Mouse (Mus musculus) heart, embryonic 10.5 days (tissue): ENCODE data around the gene Rabep1. TPM values are rescaled to one million over a fixed set of nuclear protein-coding genes. Genes with fewer than 3 reads are reported as not detected.

Source experiments
- DNase-seq: peaks from one replicate; pipeline ENCODE4 v3.0.0-alpha.2; 2017; ENCODE audit warnings: low spot score
- H3K27ac ChIP-seq: fragments of 300-500 bp; sonication (generic); 2 replicates; pipeline ENCODE4 v1.5.1; 2016; ENCODE audit warnings: mild to moderate bottlenecking
- H3K27me3 ChIP-seq: fragments of 300-500 bp; sonication (generic); 2 replicates; pipeline ENCODE4 v1.6.1; 2016; ENCODE audit warnings: mild to moderate bottlenecking; ENCODE audit not compliant: poor library complexity, insufficient read depth, severe bottlenecking
- H3K36me3 ChIP-seq: fragments of 300-500 bp; sonication (generic); 2 replicates; pipeline ENCODE4 v1.6.1; 2016; ENCODE audit warnings: mild to moderate bottlenecking, moderate library complexity
- H3K4me1 ChIP-seq: fragments of 300-500 bp; sonication (generic); 2 replicates; pipeline ENCODE4 v1.6.1; 2016; ENCODE audit warnings: mild to moderate bottlenecking
- H3K4me3 ChIP-seq: fragments of 300-500 bp; sonication (generic); 2 replicates; pipeline ENCODE4 v1.5.1; 2016; ENCODE audit warnings: mild to moderate bottlenecking, moderate library complexity
- H3K9me3 ChIP-seq: fragments of 300-500 bp; sonication (generic); 2 replicates; pipeline ENCODE4 v1.6.1; 2016; ENCODE audit warnings: mild to moderate bottlenecking, moderate library complexity
- WGBS: fragments of 180-500 bp; shearing (Covaris S2); methylation state at CpG from one replicate; pipeline ENCODE4 v1.1.7; 2016; 5-methylcytosine and 5-hydroxymethylcytosine counted together
- polyA plus RNA-seq: library from polyadenylated mRNA; unstranded; fragments of >200 nt; fragmentation: Nextera tagmentation; extraction: Ambion mirVana; gene quantifications from 2 replicates; pipeline ENCODE4 v1.2.1, GENCODE M21; 2016

Rabep1 gene
- polyA plus RNA-seq, 1 experiment from 2014 or later: 29.4 TPM

GRCm38 (mm10) chr11:70975193-70975592, 130.6 kb downstream of the Rabep1 start:
- no peaks in the 10 kb centered on the region for H3K27me3 ChIP-seq
- peaks cover 6% of the 10 kb centered on the region; the same call in 1 of the 2 replicates for H3K4me1 ChIP-seq
- peaks cover 81% of the 10 kb centered on the region for H3K36me3 ChIP-seq
- no peaks in the 10 kb centered on the region for H3K9me3 ChIP-seq
- no peak overlapping the region for H3K27ac ChIP-seq
- WGBS: 75% methylated on average over 2 of the region's 2 CpGs
- no peak overlapping the region for H3K4me3 ChIP-seq
- DNase-seq: no peak

DNA sequence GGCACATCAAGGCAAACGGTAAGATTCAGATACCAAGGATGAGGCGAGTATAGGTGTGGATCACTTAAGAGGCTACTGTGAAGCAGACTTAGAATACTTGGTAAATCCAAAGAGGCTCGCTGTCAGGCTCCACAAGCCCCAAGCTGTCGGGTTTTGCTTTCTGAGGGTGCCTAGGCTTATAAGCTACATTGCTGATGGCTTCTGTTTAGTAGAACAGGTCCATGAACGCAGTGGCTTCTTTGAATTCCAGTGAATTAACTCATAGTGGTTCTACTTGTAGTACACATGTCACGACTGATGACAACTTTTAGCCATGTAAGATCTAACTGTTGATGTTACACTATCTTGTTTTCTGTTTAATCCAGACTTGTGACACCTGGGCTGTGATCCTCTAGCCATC, 132.7 kb downstream of the Rabep1 start:
- Histone ChIP-seq H3K27ac (no peak overlapping the region), H3K9me3 (no peaks in the 10 kb centered on the region), H3K27me3 (no peaks in the 10 kb centered on the region), H3K36me3 (peaks cover 88% of the 10 kb centered on the region), H3K4me1 (peaks cover 12% of the 10 kb centered on the region; the same call in 1 of the 2 replicates), H3K4me3 (no peak overlapping the region)
- no peak for DNase-seq
- 86% methylated on average over 6 of the region's 6 CpGs for WGBS

- H3K27me3 ChIP-seq: no peaks in the 10 kb centered on the region
- no peak for DNase-seq
- 88% methylated on average over 6 of the region's 6 CpGs for WGBS
- peaks cover 12% of the 10 kb centered on the region; the same call in 1 of the 2 replicates for H3K4me1 ChIP-seq
- H3K9me3 ChIP-seq: no peaks in the 10 kb centered on the region
- peaks cover 72% of the 10 kb centered on the region for H3K36me3 ChIP-seq
- H3K4me3 ChIP-seq: no peak overlapping the region
- H3K27ac ChIP-seq: no peak overlapping the region
Observed at GRCm38 (mm10) chr11:70980232-70980631, 135.7 kb downstream of the Rabep1 start.

- no peak for DNase-seq
- peak overlapping the region; percentile 98 for H3K4me3 ChIP-seq
- peaks cover 72% of the 10 kb centered on the region for H3K36me3 ChIP-seq
- 87% methylated on average over 14 of the region's 14 CpGs for WGBS
- no peaks in the 10 kb centered on the region for H3K27me3 ChIP-seq
- H3K9me3 ChIP-seq: no peaks in the 10 kb centered on the region
- no peak overlapping the region for H3K27ac ChIP-seq
- peaks cover 12% of the 10 kb centered on the region; the same call in 1 of the 2 replicates for H3K4me1 ChIP-seq
Observed at GRCm38 (mm10) chr11:70980751-70981510, 136.4 kb downstream of the Rabep1 start.

DNA sequence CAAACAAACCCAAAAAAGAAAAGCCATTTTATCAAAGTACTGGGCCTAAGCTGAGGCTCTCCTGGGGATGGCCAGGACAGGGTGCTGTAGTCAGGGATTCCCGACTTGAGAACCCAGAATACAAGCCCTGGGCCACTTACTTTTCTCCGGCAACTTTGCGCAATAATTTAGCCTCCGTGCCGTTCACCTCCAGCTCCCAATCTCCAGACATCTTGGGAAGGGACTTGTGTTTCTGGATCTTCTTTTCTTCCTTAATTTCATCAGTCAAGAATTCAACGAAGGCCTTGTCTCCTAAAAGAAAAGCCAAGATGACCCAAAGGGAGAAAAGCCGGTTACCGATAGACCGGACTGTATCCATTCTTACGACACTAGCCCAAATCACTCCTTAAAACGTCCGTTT, 137.5 kb downstream of the Rabep1 start:
- H3K4me3 ChIP-seq: peak overlapping the region; percentile 98
- H3K36me3 ChIP-seq: peaks cover 72% of the 10 kb centered on the region
- no peak for DNase-seq
- no peaks in the 10 kb centered on the region for H3K27me3 ChIP-seq
- H3K27ac ChIP-seq: peak overlapping the region; percentile 96
- peaks cover 12% of the 10 kb centered on the region; the same call in 1 of the 2 replicates for H3K4me1 ChIP-seq
- WGBS: 8% methylated on average over 12 of the region's 12 CpGs
- no peaks in the 10 kb centered on the region for H3K9me3 ChIP-seq

DNA sequence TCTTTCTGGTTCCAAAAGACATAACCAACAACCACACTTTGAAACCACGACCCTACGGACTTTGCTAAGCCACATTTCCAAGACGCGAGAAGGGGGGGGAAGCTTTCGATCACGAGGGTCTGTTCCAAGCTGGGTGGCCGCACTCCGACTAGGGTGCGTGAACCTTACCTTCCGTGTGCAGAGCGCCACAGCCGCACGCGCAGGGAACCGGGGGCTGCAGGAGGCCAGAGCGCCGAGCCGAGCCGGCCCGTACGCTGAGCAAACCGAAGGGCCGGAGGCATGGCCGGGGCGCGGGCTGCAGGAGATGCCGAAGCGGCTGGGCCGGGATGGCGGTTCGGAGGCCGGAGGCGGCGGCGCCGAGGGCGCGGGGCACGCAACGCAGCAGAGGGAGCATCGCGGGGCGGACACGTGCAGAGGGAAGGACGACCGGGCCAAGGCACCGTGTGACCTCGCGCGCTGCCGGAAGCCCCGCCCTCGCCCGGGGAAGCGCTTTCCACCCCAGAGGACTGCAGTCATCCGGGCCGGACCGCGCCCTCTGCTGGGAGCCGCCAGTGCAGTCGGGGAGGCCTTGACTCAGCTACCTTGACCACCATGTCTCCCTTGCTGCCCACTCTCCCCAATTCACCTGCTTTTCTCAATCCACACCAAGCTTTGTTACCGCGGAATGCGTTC, 138.1 kb downstream of the Rabep1 start, which contains the start of gene C1qbp:
Gene C1qbp, minus strand, starts transcription at position 470 of the 672 bp plus-strand sequence.
- Histone ChIP-seq H3K27ac (peak within 1 kb of the TSS; percentile 96), H3K36me3 (peaks cover 72% of the 10 kb centered on the region), H3K4me3 (peak within 1 kb of the TSS; percentile 98), H3K4me1 (peaks cover 12% of the 10 kb centered on the region; the same call in 1 of the 2 replicates), H3K27me3 (no peaks in the 10 kb centered on the region), H3K9me3 (no peaks in the 10 kb centered on the region)
- under 1% methylated on average over 64 of the region's 64 CpGs for WGBS
- peak; percentile 95 for DNase-seq

Other genes starting within 250 kb of the Rabep1 start
- not detected in 2 replicates for gene 4930544D05Rik, start 228.9 kb upstream of the Rabep1 start, polyA plus RNA-seq
- gene Chrne, start 225.6 kb upstream of the Rabep1 start, polyA plus RNA-seq: not detected in 2 replicates
- 1.6 and 1.9 TPM in 2 replicates for gene Gp1ba, start 205.7 kb upstream of the Rabep1 start, polyA plus RNA-seq
- 68.3 and 74.4 TPM in 2 replicates for gene Rnf167, start 197.5 kb upstream of the Rabep1 start, polyA plus RNA-seq
- gene Slc25a11, start 197.3 kb upstream of the Rabep1 start, polyA plus RNA-seq: 207 and 246 TPM in 2 replicates
- gene Pfn1, start 190.1 kb upstream of the Rabep1 start, polyA plus RNA-seq: 2,022 and 2,208 TPM in 2 replicates
- 188 and 256 TPM in 2 replicates for gene Eno3, start 187.6 kb upstream of the Rabep1 start, polyA plus RNA-seq
- 204 and 209 TPM in 2 replicates for gene Spag7, start 175.4 kb upstream of the Rabep1 start, polyA plus RNA-seq
- 12.0 and 12.5 TPM in 2 replicates for gene Camta2, start 156.7 kb upstream of the Rabep1 start, polyA plus RNA-seq
- 1.6 and 2.4 TPM in 2 replicates for gene Inca1, start 144.6 kb upstream of the Rabep1 start, polyA plus RNA-seq
- gene Kif1c, start 144.2 kb upstream of the Rabep1 start, polyA plus RNA-seq: 2.1 and 2.6 TPM in 2 replicates
- gene Zfp3, start 80.6 kb upstream of the Rabep1 start, polyA plus RNA-seq: 7.6 and 8.9 TPM in 2 replicates
- gene Scimp, start 32.2 kb upstream of the Rabep1 start, polyA plus RNA-seq: not detected in 2 replicates
- gene Nup88, start 125.2 kb downstream of the Rabep1 start, polyA plus RNA-seq: 129 and 139 TPM in 2 replicates
- 61.4 and 63.6 TPM in 2 replicates for gene Rpain, start 125.4 kb downstream of the Rabep1 start, polyA plus RNA-seq
- gene C1qbp, start 138.2 kb downstream of the Rabep1 start, polyA plus RNA-seq: 359 and 388 TPM in 2 replicates
- 21.0 and 23.3 TPM in 2 replicates for gene Dhx33, start 159.7 kb downstream of the Rabep1 start, polyA plus RNA-seq
- gene Mis12, start 174.8 kb downstream of the Rabep1 start, polyA plus RNA-seq: 32.9 and 45.5 TPM in 2 replicates
- gene Derl2, start 175.1 kb downstream of the Rabep1 start, polyA plus RNA-seq: 35.1 and 41.1 TPM in 2 replicates
- 30.8 and 73.4 TPM in 2 replicates for gene 6330403K07Rik, start 188.7 kb downstream of the Rabep1 start, polyA plus RNA-seq